Mouse (Mus musculus): ENCODE results near the gene Crat. TPM values are rescaled to one million over a fixed set of nuclear protein-coding genes. Genes with fewer than 3 reads are reported as not detected.

The Crat gene
- polyA plus RNA-seq, 1 experiment from 2014 or later, result 21.5 TPM

DNA sequence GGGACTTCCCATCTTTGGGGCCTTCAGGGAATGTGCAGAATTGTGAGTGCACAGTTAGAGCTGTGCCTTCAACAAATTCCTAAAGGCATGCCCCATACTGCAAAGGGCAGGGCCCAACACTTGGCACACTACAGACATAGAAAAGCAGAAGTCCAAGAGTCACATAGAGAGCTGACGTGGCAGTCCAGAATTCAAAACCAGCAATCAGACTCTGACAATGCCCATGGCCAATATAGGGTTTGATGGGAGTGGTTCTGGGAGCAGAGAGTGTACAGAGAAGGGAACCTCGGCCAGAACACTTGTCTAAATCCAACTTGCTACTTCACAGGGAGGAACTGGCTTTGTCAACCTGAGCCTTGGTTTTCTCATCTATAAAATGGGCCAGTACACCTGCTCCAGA is 8.4 kb downstream of the Crat start:
- H3K4me1 ChIP-seq (replicated peaks; ENCODE audit: control insufficient read depth, insufficient read depth, low read length), result no peaks in the 10 kb centered on the region
- H3K36me3 ChIP-seq (ENCODE audit: control insufficient read depth, insufficient read depth, low read length), result 0 out of 2 replicates have a peak, but pooled peaks cover 2% of the 10 kb centered on the region
- H3K9ac ChIP-seq (ENCODE audit: low read depth, low read length), result no peak overlapping the region
- no peak overlapping the region for H3K4me2 ChIP-seq (replicated peaks; ENCODE audit: low read depth, low read length)
- whole genome bisulfite sequencing, result 96% methylated on average over 2 of the region's 2 CpGs
- no peaks in the 10 kb centered on the region for H3K27me3 ChIP-seq (ENCODE audit: control insufficient read depth, insufficient read depth, low read length)
- no peak overlapping the region for H3K27ac ChIP-seq (ENCODE audit: low read depth, low read length)
- H3K4me3 ChIP-seq (ENCODE audit: low read depth, low read length), result no peak overlapping the region
- no peaks in the 10 kb centered on the region for H3K9me3 ChIP-seq (ENCODE audit: control insufficient read depth, low read length)
- no peak for DNase-seq (ENCODE audit: low spot score)
- ATAC-seq (ENCODE audit: low FRiP score), result no peak

DNA sequence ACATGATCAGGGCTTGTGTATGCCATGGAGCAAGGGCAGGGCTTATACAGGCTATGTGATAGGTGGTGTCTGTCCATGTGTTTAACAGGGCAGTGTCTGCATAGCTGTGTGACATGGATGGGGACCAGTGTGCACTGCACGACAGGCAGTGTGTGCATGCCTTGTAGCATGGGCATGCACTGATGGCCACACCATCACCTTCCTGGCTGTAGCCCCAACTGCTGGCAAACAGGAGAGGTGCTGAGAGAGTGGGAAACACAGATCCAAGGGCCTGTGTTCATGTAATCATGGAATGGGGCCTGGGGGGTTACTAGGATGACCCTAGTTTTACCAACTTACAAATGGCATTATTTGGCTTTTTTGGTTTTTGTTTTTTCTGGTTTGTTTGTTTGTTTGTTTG is 11.7 kb downstream of the Crat start:
- no peak overlapping the region for H3K4me2 ChIP-seq (replicated peaks; ENCODE audit: low read depth, low read length)
- DNase-seq (ENCODE audit: low spot score), result no peak
- H3K4me3 ChIP-seq (ENCODE audit: low read depth, low read length), result no peak overlapping the region
- 93% methylated on average over 1 of the region's 1 CpGs for WGBS
- no peaks in the 10 kb centered on the region for H3K27me3 ChIP-seq (ENCODE audit: control insufficient read depth, insufficient read depth, low read length)
- H3K4me1 ChIP-seq (replicated peaks; ENCODE audit: control insufficient read depth, insufficient read depth, low read length), result peaks cover 9% of the 10 kb centered on the region
- ATAC-seq (ENCODE audit: low FRiP score), result no peak
- no peak overlapping the region for H3K9ac ChIP-seq (ENCODE audit: low read depth, low read length)
- H3K27ac ChIP-seq (ENCODE audit: low read depth, low read length), result no peak overlapping the region
- 0 out of 2 replicates have a peak, but pooled peaks cover 2% of the 10 kb centered on the region for H3K36me3 ChIP-seq (ENCODE audit: control insufficient read depth, insufficient read depth, low read length)
- no peaks in the 10 kb centered on the region for H3K9me3 ChIP-seq (ENCODE audit: control insufficient read depth, low read length)

DNA sequence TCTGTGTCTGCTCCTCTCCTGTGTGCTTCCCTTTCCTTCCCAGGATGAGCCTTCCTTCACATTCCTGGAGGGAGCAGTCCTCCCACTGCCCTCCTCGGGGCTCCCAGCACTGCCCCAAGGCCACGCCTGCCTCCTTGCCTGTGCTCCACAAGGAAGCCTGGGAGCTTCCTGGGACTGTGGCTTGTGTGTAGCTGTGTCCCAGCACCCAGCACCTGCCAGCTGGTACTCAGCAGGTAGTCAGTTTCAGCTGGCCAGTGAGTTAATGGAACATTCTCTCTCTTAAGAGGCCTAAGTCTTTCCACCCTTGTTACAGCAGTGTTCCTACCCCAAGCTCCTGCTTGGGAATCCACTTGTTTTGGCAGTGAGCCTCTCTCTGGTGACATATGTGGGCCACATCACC is 12.8 kb downstream of the Crat start:
- WGBS, result 77% methylated on average over 2 of the region's 2 CpGs
- H3K4me3 ChIP-seq (ENCODE audit: low read depth, low read length), result no peak overlapping the region
- no peak overlapping the region for H3K9ac ChIP-seq (ENCODE audit: low read depth, low read length)
- no peaks in the 10 kb centered on the region for H3K36me3 ChIP-seq (ENCODE audit: control insufficient read depth, insufficient read depth, low read length)
- no peaks in the 10 kb centered on the region for H3K9me3 ChIP-seq (ENCODE audit: control insufficient read depth, low read length)
- H3K27me3 ChIP-seq (ENCODE audit: control insufficient read depth, insufficient read depth, low read length), result no peaks in the 10 kb centered on the region
- peaks cover 14% of the 10 kb centered on the region for H3K4me1 ChIP-seq (replicated peaks; ENCODE audit: control insufficient read depth, insufficient read depth, low read length)
- no peak overlapping the region for H3K27ac ChIP-seq (ENCODE audit: low read depth, low read length)
- DNase-seq (ENCODE audit: low spot score), result no peak
- ATAC-seq (ENCODE audit: low FRiP score), result no peak
- H3K4me2 ChIP-seq (replicated peaks; ENCODE audit: low read depth, low read length), result no peak overlapping the region

DNA sequence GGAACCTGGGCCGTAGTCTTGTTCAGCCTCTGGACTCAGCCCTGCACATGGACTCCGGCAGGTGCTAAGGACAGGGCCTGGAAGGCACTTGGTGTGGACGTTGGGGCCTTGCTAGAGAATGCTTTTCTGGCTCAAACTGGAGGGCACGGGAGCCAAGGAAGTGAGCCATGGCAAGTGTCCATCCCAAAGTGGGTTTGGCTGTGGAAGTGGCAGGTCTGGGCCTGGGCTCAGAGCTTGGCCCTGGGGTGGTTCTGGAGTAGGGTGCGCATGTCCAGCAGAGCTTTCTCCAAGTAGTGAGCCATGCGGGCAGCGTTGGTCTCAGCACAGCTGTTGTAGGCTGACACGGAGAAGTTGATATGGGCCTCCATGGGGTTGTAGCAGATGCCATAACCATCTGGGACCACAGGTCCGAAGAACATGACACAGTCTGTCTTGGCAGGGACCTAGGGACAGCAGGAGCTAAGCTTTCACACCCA is 13.2 kb downstream of the Crat start:
- Histone ChIP-seq H3K27ac (ENCODE audit: low read depth, low read length) (no peak overlapping the region), H3K9ac (ENCODE audit: low read depth, low read length) (no peak overlapping the region), H3K4me2 (replicated peaks; ENCODE audit: low read depth, low read length) (no peak overlapping the region), H3K9me3 (ENCODE audit: control insufficient read depth, low read length) (no peaks in the 10 kb centered on the region), H3K36me3 (ENCODE audit: control insufficient read depth, insufficient read depth, low read length) (no peaks in the 10 kb centered on the region), H3K4me3 (ENCODE audit: low read depth, low read length) (no peak overlapping the region), H3K27me3 (ENCODE audit: control insufficient read depth, insufficient read depth, low read length) (no peaks in the 10 kb centered on the region), H3K4me1 (replicated peaks; ENCODE audit: control insufficient read depth, insufficient read depth, low read length) (peaks cover 14% of the 10 kb centered on the region)
- no peak for ATAC-seq (ENCODE audit: low FRiP score)
- 91% methylated on average over 9 of the region's 9 CpGs for WGBS
- DNase-seq (ENCODE audit: low spot score), result no peak

DNA sequence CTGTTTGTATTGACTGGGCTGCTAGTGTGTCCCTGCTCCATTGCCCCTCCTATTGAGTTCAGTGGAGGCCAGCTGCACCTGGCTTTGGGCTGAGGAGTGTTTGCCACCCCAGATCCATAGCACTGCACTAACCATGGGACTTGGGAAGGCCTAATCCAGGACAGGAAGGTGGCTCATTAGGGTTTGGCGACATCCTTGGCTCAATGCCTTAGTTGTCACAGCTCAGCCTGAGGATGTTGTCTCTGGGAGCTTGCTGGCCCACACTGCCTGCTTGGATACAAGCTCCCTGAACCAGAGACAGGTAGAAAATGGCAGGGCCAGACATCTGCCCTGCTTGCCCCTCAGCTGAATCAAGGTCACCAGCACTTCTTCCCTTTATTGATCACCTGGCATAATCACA is 14.0 kb downstream of the Crat start:
- Histone ChIP-seq H3K36me3 (ENCODE audit: control insufficient read depth, insufficient read depth, low read length) (0 out of 2 replicates have a peak, but pooled peaks cover 4% of the 10 kb centered on the region), H3K9me3 (ENCODE audit: control insufficient read depth, low read length) (no peaks in the 10 kb centered on the region), H3K4me1 (replicated peaks; ENCODE audit: control insufficient read depth, insufficient read depth, low read length) (peaks cover 14% of the 10 kb centered on the region), H3K27ac (ENCODE audit: low read depth, low read length) (no peak overlapping the region), H3K9ac (ENCODE audit: low read depth, low read length) (no peak overlapping the region), H3K27me3 (ENCODE audit: control insufficient read depth, insufficient read depth, low read length) (no peaks in the 10 kb centered on the region), H3K4me3 (ENCODE audit: low read depth, low read length) (no peak overlapping the region), H3K4me2 (replicated peaks; ENCODE audit: low read depth, low read length) (no peak overlapping the region)
- 86% methylated on average over 1 of the region's 1 CpGs for WGBS
- no peak for ATAC-seq (ENCODE audit: low FRiP score)
- DNase-seq (ENCODE audit: low spot score), result no peak

DNA sequence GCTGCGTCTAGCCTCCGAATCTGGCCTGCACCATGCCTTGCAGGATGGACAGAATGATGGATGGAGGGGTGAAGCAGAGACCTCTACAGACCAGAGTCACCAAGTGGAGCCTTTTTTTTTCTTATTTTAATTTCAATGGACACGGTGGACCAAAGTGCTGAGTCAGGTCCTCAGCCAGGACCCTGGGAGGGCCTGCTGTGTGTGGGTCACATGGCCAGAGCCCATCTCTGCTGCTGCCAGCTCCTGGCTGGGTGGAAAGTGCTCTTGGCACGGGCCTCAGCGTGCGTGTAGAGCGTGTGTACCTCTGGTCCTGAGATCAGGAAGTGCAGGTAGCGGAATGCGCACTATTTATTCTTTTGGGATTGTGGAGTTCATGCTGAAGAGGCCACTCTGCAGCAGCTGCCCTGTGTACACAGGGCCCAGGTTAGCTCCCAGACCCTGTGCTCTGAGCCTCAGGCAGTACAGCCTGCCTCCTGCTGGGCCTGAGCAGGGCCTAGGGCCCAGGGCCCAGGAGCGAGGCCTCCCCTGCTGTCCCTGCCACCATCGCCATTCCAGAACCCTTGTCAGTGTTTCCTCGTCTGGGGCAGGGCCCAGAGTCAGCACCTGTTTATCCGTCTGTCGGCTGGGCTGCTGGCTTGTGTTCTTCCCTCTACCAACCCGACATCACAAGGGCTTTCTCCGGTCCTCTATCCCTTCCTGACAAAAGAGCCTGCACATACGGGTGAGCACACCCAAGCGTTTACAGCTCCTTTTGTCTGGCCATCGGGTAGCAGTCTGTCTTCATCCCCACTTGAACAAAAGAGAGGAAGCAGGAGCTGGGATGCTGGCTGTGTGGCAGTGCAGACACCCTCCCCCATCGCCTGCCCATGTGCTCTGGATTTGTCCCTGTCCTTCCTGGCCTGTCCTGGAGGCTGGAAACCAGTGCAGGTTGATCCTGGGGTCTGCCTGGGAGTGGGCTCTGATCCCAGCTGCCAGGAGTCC is 16.1 kb downstream of the Crat start:
- peaks cover 14% of the 10 kb centered on the region for H3K4me1 ChIP-seq (replicated peaks; ENCODE audit: control insufficient read depth, insufficient read depth, low read length)
- no peak overlapping the region for H3K4me3 ChIP-seq (ENCODE audit: low read depth, low read length)
- H3K9ac ChIP-seq (ENCODE audit: low read depth, low read length), result peak overlapping the region; percentile 46
- H3K27ac ChIP-seq (ENCODE audit: low read depth, low read length), result peak overlapping the region; percentile 90
- WGBS, result 33% methylated on average over 20 of the region's 20 CpGs
- no peak overlapping the region for H3K4me2 ChIP-seq (replicated peaks; ENCODE audit: low read depth, low read length)
- no peaks in the 10 kb centered on the region for H3K9me3 ChIP-seq (ENCODE audit: control insufficient read depth, low read length)
- peak; percentile 76 for ATAC-seq (ENCODE audit: low FRiP score)
- peak; percentile 63 for DNase-seq (ENCODE audit: low spot score)
- H3K36me3 ChIP-seq (ENCODE audit: control insufficient read depth, insufficient read depth, low read length), result 0 out of 2 replicates have a peak, but pooled peaks cover 4% of the 10 kb centered on the region
- no peaks in the 10 kb centered on the region for H3K27me3 ChIP-seq (ENCODE audit: control insufficient read depth, insufficient read depth, low read length)

DNA sequence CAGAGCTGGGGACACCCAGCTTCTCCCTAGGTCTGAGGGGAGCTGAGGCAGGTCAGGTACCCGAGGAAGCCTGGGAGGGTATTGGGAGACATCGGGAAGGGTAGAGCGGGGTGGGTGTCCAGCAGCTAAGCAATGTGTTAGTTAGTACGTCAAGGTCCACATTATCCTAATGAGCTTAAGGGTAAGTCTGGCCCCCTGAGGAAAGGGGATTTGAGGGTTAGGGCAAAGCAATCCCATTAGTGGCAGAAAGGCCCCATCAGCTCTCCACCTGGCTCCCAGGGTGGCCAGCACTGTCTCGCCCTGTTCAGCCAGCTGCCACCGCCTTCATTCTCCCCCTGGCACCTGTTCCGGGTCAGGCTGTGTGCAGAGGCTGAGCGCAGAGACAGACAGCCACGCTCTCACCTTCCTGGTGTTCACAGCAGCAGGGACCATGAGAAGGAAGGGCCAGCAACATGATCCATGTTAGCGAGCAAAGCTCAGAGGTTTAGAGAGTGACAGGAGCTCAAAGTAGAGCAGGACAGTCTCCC is 17.6 kb downstream of the Crat start:
- Histone ChIP-seq H3K4me2 (replicated peaks; ENCODE audit: low read depth, low read length) (no peak overlapping the region), H3K27ac (ENCODE audit: low read depth, low read length) (no peak overlapping the region), H3K36me3 (ENCODE audit: control insufficient read depth, insufficient read depth, low read length) (0 out of 2 replicates have a peak, but pooled peaks cover 4% of the 10 kb centered on the region), H3K9ac (ENCODE audit: low read depth, low read length) (no peak overlapping the region), H3K27me3 (ENCODE audit: control insufficient read depth, insufficient read depth, low read length) (no peaks in the 10 kb centered on the region), H3K4me3 (ENCODE audit: low read depth, low read length) (no peak overlapping the region), H3K4me1 (replicated peaks; ENCODE audit: control insufficient read depth, insufficient read depth, low read length) (peaks cover 14% of the 10 kb centered on the region), H3K9me3 (ENCODE audit: control insufficient read depth, low read length) (no peaks in the 10 kb centered on the region)
- ATAC-seq (ENCODE audit: low FRiP score) (no peak), DNase-seq (ENCODE audit: low spot score) (no peak)
- WGBS, result 76% methylated on average over 10 of the region's 10 CpGs

DNA sequence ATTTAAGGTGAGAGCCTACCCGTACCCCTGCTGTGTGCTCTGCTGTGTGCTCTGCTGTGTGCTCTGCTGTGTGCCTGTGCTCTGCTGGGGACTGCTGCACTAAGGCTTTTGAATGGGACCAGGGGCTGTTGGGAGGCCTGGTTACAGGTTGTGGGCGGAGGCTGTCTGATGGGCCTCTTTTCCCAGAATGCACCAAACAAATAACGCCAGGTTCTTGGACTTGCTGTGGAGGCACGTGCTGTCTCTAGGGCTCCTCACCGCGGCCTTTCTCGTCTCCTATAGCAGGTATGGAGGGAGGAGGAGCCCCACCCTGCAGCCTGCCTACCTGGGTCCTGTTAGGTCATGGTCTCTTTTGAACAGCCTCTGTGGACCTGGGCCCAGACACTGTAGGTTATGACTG is 19.4 kb downstream of the Crat start:
- WGBS, result 84% methylated on average over 7 of the region's 7 CpGs
- H3K4me1 ChIP-seq (replicated peaks; ENCODE audit: control insufficient read depth, insufficient read depth, low read length), result peaks cover 14% of the 10 kb centered on the region

More for the DNA sequence above, 19.4 kb downstream of the Crat start:
- H3K36me3 ChIP-seq (ENCODE audit: control insufficient read depth, insufficient read depth, low read length), result 0 out of 2 replicates have a peak, but pooled peaks cover 4% of the 10 kb centered on the region
- H3K4me2 ChIP-seq (replicated peaks; ENCODE audit: low read depth, low read length), result no peak overlapping the region
- H3K9me3 ChIP-seq (ENCODE audit: control insufficient read depth, low read length), result no peaks in the 10 kb centered on the region
- H3K4me3 ChIP-seq (ENCODE audit: low read depth, low read length), result no peak overlapping the region
- H3K27me3 ChIP-seq (ENCODE audit: control insufficient read depth, insufficient read depth, low read length), result no peaks in the 10 kb centered on the region
- no peak for ATAC-seq (ENCODE audit: low FRiP score)
- no peak overlapping the region for H3K9ac ChIP-seq (ENCODE audit: low read depth, low read length)
- no peak overlapping the region for H3K27ac ChIP-seq (ENCODE audit: low read depth, low read length)
- no peak for DNase-seq (ENCODE audit: low spot score)

All from hindbrain, embryonic 11.5 days (tissue).